Mouse (Mus musculus): Measurements from ENCODE around the gene Celf1. TPM values are rescaled to one million over a fixed set of nuclear protein-coding genes. Genes with fewer than 3 reads are reported as not detected.
"Not testable (repeated sequence)": the region's sequence is repeated elsewhere in the genome, so short reads cannot be mapped to it uniquely, and the experiment has no call there.

Celf1 gene
- polyA plus RNA-seq, 1 experiment from 2014 or later: 144 TPM

DNA sequence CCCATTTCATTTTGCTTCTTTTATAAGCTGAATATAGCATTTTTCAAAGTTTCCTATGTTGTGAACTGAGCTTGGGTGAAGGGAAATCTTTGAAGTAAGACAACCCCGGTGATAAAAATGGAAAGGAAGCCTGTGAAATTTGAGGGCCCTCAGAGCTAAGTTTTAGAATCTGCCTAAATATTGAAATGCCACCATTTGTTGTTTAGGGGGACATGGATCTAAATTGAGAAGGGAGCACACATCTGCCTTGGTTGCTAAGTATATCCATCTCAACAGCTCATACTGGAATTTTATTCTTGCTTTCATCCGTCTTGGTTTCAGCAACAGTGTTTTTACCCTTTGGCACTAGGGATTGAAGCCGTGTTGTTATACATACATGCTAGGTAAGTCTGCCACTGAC, 45.9 kb downstream of the Celf1 start:
- no peak overlapping the region for H3K4me2 ChIP-seq (ENCODE audit: low read length)
- no peak overlapping the region for H3K27ac ChIP-seq (ENCODE audit: low read length)
- no peak overlapping the region for H3K4me3 ChIP-seq (replicated peaks; ENCODE audit: low read length)
- no peaks in the 10 kb centered on the region for H3K27me3 ChIP-seq (replicated peaks; ENCODE audit: control insufficient read depth, insufficient read depth, low read length)
- no peak overlapping the region for H3K9ac ChIP-seq (replicated peaks; ENCODE audit: low read depth, low read length)
- 92% methylated on average over 3 of the region's 3 CpGs for WGBS
- H3K9me3 ChIP-seq (ENCODE audit: control insufficient read depth, low read length): no peaks in the 10 kb centered on the region
- H3K4me1 ChIP-seq (replicated peaks; ENCODE audit: control insufficient read depth, insufficient read depth, low read length): no peaks in the 10 kb centered on the region
- ATAC-seq: no peak
- H3K36me3 ChIP-seq (ENCODE audit: control insufficient read depth, insufficient read depth): no peaks in the 10 kb centered on the region

DNA sequence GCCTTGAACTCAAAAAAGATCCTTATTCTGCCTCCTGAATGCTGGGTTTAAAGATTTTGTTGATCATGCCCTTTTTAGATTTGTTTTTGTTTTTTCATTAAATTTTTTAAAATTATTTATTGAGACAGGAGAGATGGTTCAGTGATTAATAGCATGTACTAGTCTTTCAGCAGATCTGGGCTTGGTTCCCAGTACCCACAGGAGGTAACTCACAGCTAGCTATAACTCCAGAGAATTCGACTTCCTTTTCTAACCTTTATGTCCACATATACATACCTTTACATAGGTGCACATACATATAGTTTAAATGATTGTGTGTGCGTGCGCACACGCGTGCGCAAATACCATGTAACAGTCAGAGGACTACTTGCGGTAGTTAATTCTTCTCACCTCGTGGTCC, 68.4 kb downstream of the Celf1 start:
- WGBS: 94% methylated on average over 8 of the region's 8 CpGs
- Histone ChIP-seq H3K9ac (replicated peaks; ENCODE audit: low read depth, low read length) (no peak overlapping the region), H3K9me3 (ENCODE audit: control insufficient read depth, low read length) (no peaks in the 10 kb centered on the region), H3K4me2 (ENCODE audit: low read length) (no peak overlapping the region), H3K4me3 (replicated peaks; ENCODE audit: low read length) (no peak overlapping the region), H3K4me1 (replicated peaks; ENCODE audit: control insufficient read depth, insufficient read depth, low read length) (no peaks in the 10 kb centered on the region), H3K27me3 (replicated peaks; ENCODE audit: control insufficient read depth, insufficient read depth, low read length) (no peaks in the 10 kb centered on the region), H3K36me3 (ENCODE audit: control insufficient read depth, insufficient read depth) (peaks cover 53% of the 10 kb centered on the region), H3K27ac (ENCODE audit: low read length) (no peak overlapping the region)
- ATAC-seq: no peak

- H3K4me2 ChIP-seq (ENCODE audit: low read length): no peak overlapping the region
- 96% methylated on average over 2 of the region's 2 CpGs for WGBS
- no peak overlapping the region for H3K9ac ChIP-seq (replicated peaks; ENCODE audit: low read depth, low read length)
- no peaks in the 10 kb centered on the region; the same call in 1 of the 2 replicates for H3K4me1 ChIP-seq (replicated peaks; ENCODE audit: control insufficient read depth, insufficient read depth, low read length)
- no peaks in the 10 kb centered on the region for H3K9me3 ChIP-seq (ENCODE audit: control insufficient read depth, low read length)
- H3K27ac ChIP-seq (ENCODE audit: low read length): no peak overlapping the region
- no peak for ATAC-seq
- H3K27me3 ChIP-seq (replicated peaks; ENCODE audit: control insufficient read depth, insufficient read depth, low read length): no peaks in the 10 kb centered on the region
- H3K4me3 ChIP-seq (replicated peaks; ENCODE audit: low read length): no peak overlapping the region
- peaks cover 39% of the 10 kb centered on the region for H3K36me3 ChIP-seq (ENCODE audit: control insufficient read depth, insufficient read depth)
Observed at GRCm38 (mm10) chr2:91013881-91014280, 73.7 kb downstream of the Celf1 start.

DNA sequence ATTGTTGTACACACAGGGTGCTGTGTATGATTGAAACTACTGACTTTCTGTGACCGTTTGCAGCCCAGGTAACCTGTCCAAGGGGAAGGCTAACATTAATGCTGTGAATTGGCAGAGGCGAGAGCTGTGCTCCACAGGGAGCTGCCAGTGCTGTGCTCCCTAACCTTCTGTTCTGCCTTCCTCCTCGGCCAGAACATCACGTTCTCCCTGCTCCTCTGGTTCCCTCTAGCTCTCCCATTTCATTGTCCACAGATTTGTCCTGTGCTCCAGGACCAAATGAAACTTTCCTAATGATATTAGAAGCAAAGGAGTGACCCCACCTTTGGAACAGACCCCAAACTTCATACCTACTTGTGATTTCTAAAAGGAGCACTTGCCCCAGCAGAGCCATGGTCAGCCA, 75.2 kb downstream of the Celf1 start:
- ATAC-seq: no peak
- WGBS: 73% methylated on average over 4 of the region's 4 CpGs

GRCm38 (mm10) chr2:91018061-91018788, 78.0 kb downstream of the Celf1 start:
- Histone ChIP-seq H3K27ac (ENCODE audit: low read length) (no peak overlapping the region), H3K9me3 (ENCODE audit: control insufficient read depth, low read length) (no peaks in the 10 kb centered on the region), H3K4me3 (replicated peaks; ENCODE audit: low read length) (no peak overlapping the region), H3K27me3 (replicated peaks; ENCODE audit: control insufficient read depth, insufficient read depth, low read length) (no peaks in the 10 kb centered on the region), H3K36me3 (ENCODE audit: control insufficient read depth, insufficient read depth) (peaks cover 23% of the 10 kb centered on the region), H3K4me1 (replicated peaks; ENCODE audit: control insufficient read depth, insufficient read depth, low read length) (no peaks in the 10 kb centered on the region; the same call in 1 of the 2 replicates), H3K4me2 (ENCODE audit: low read length) (no peak overlapping the region), H3K9ac (replicated peaks; ENCODE audit: low read depth, low read length) (no peak overlapping the region)
- ATAC-seq: no peak
- WGBS: 74% methylated on average over 8 of the region's 8 CpGs

More for the DNA sequence above, 75.2 kb downstream of the Celf1 start:
- H3K9me3 ChIP-seq (ENCODE audit: control insufficient read depth, low read length): no peaks in the 10 kb centered on the region
- no peaks in the 10 kb centered on the region; the same call in 1 of the 2 replicates for H3K4me1 ChIP-seq (replicated peaks; ENCODE audit: control insufficient read depth, insufficient read depth, low read length)
- no peak overlapping the region for H3K9ac ChIP-seq (replicated peaks; ENCODE audit: low read depth, low read length)
- peaks cover 35% of the 10 kb centered on the region for H3K36me3 ChIP-seq (ENCODE audit: control insufficient read depth, insufficient read depth)
- H3K4me3 ChIP-seq (replicated peaks; ENCODE audit: low read length): no peak overlapping the region
- no peak overlapping the region for H3K27ac ChIP-seq (ENCODE audit: low read length)
- H3K4me2 ChIP-seq (ENCODE audit: low read length): no peak overlapping the region
- no peaks in the 10 kb centered on the region for H3K27me3 ChIP-seq (replicated peaks; ENCODE audit: control insufficient read depth, insufficient read depth, low read length)

- Histone ChIP-seq H3K36me3 (ENCODE audit: control insufficient read depth, insufficient read depth) (peaks cover 8% of the 10 kb centered on the region; the same call in 1 of the 2 replicates), H3K9ac (replicated peaks; ENCODE audit: low read depth, low read length) (no peak overlapping the region), H3K4me3 (replicated peaks; ENCODE audit: low read length) (no peak overlapping the region), H3K27me3 (replicated peaks; ENCODE audit: control insufficient read depth, insufficient read depth, low read length) (no peaks in the 10 kb centered on the region), H3K4me1 (replicated peaks; ENCODE audit: control insufficient read depth, insufficient read depth, low read length) (no peaks in the 10 kb centered on the region; the same call in 1 of the 2 replicates), H3K27ac (ENCODE audit: low read length) (no peak overlapping the region), H3K9me3 (ENCODE audit: control insufficient read depth, low read length) (no peaks in the 10 kb centered on the region), H3K4me2 (ENCODE audit: low read length) (no peak overlapping the region)
- no peak for ATAC-seq
- 90% methylated on average over 3 of the region's 3 CpGs for WGBS
Observed at GRCm38 (mm10) chr2:91019911-91020310, 79.7 kb downstream of the Celf1 start.

GRCm38 (mm10) chr2:91022266-91022665, 82.1 kb downstream of the Celf1 start:
- 97% methylated on average over 7 of the region's 7 CpGs for WGBS
- not testable (repeated sequence) for H3K9ac ChIP-seq (replicated peaks; ENCODE audit: low read depth, low read length); H3K4me1 ChIP-seq (replicated peaks; ENCODE audit: control insufficient read depth, insufficient read depth, low read length); H3K36me3 ChIP-seq (ENCODE audit: control insufficient read depth, insufficient read depth); H3K27me3 ChIP-seq (replicated peaks; ENCODE audit: control insufficient read depth, insufficient read depth, low read length); H3K27ac ChIP-seq (ENCODE audit: low read length); H3K4me3 ChIP-seq (replicated peaks; ENCODE audit: low read length); H3K9me3 ChIP-seq (ENCODE audit: control insufficient read depth, low read length); ATAC-seq; H3K4me2 ChIP-seq (ENCODE audit: low read length)

GRCm38 (mm10) chr2:91023131-91023530, 82.9 kb downstream of the Celf1 start:
- H3K9me3 ChIP-seq (ENCODE audit: control insufficient read depth, low read length): no peaks in the 10 kb centered on the region
- no peak for ATAC-seq
- no peak overlapping the region for H3K4me2 ChIP-seq (ENCODE audit: low read length)
- 71% methylated on average over 2 of the region's 2 CpGs for WGBS
- H3K36me3 ChIP-seq (ENCODE audit: control insufficient read depth, insufficient read depth): peaks cover 3% of the 10 kb centered on the region; the same call in 1 of the 2 replicates
- H3K27me3 ChIP-seq (replicated peaks; ENCODE audit: control insufficient read depth, insufficient read depth, low read length): no peaks in the 10 kb centered on the region
- H3K27ac ChIP-seq (ENCODE audit: low read length): no peak overlapping the region
- H3K9ac ChIP-seq (replicated peaks; ENCODE audit: low read depth, low read length): no peak overlapping the region
- no peak overlapping the region for H3K4me3 ChIP-seq (replicated peaks; ENCODE audit: low read length)
- H3K4me1 ChIP-seq (replicated peaks; ENCODE audit: control insufficient read depth, insufficient read depth, low read length): no peaks in the 10 kb centered on the region; the same call in 1 of the 2 replicates

DNA sequence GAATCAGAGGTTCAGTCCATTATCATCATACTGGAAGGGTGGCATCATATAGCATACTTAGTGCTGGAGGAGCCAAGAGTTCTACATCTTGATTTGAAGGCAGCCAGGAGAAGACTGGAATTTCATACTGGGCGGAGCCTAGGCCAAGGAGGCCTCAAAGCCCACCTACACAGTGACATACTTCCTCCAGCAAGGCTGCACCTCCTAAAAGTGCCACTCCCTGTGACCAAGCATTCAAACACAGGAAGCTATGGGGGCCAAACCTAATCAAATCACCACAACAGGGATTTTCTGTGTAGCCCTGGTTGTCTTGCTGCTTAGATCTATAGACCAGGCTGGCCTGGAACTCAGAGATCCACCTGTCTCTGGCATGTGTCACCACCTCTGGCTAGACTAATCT, 83.8 kb downstream of the Celf1 start:
- WGBS: 100% methylated on average over 1 of the region's 1 CpGs
- ATAC-seq: no peak
- H3K9ac ChIP-seq (replicated peaks; ENCODE audit: low read depth, low read length): no peak overlapping the region
- H3K4me1 ChIP-seq (replicated peaks; ENCODE audit: control insufficient read depth, insufficient read depth, low read length): no peaks in the 10 kb centered on the region
- H3K27me3 ChIP-seq (replicated peaks; ENCODE audit: control insufficient read depth, insufficient read depth, low read length): no peaks in the 10 kb centered on the region
- H3K36me3 ChIP-seq (ENCODE audit: control insufficient read depth, insufficient read depth): peaks cover 3% of the 10 kb centered on the region; the same call in 1 of the 2 replicates
- H3K27ac ChIP-seq (ENCODE audit: low read length): no peak overlapping the region
- no peak overlapping the region for H3K4me3 ChIP-seq (replicated peaks; ENCODE audit: low read length)
- H3K9me3 ChIP-seq (ENCODE audit: control insufficient read depth, low read length): no peaks in the 10 kb centered on the region
- H3K4me2 ChIP-seq (ENCODE audit: low read length): no peak overlapping the region
